Mouse (Mus musculus): Measurements from ENCODE around the gene Gm49776. TPM values are rescaled to one million over a fixed set of nuclear protein-coding genes. Genes with fewer than 3 reads are reported as not detected.

The Gm49776 gene
- total RNA-seq, 2 experiments from 2014 or later: 0.79 TPM; not detected in 1

- DNase-seq (ENCODE audit: extremely low spot score in 1 of 2, low spot score in 1 of 2): peak in 1 of 2 experiments; percentile 67
Observed at GRCm38 (mm10) chr16:18234671-18235388, 23.3 kb downstream of the Gm49776 start, which contains the start of gene Zdhhc8. TSS of gene Zdhhc8 (minus strand) at chr16:18235136.

GRCm38 (mm10) chr16:18233919-18234670 is 24.0 kb downstream of the Gm49776 start:
- DNase-seq (ENCODE audit: extremely low spot score in 1 of 2, low spot score in 1 of 2): no peak

- no peak for DNase-seq (ENCODE audit: extremely low spot score in 1 of 2, low spot score in 1 of 2)
Observed at GRCm38 (mm10) chr16:18233451-18233850, 24.7 kb downstream of the Gm49776 start.

- no peak for DNase-seq (ENCODE audit: extremely low spot score in 1 of 2, low spot score in 1 of 2)
Observed at GRCm38 (mm10) chr16:18231451-18231850, 26.7 kb downstream of the Gm49776 start.

- no peak for DNase-seq (ENCODE audit: extremely low spot score in 1 of 2, low spot score in 1 of 2)
Observed at GRCm38 (mm10) chr16:18231047-18231446, 27.1 kb downstream of the Gm49776 start.

GRCm38 (mm10) chr16:18230617-18231016 is 27.5 kb downstream of the Gm49776 start:
- DNase-seq (ENCODE audit: extremely low spot score in 1 of 2, low spot score in 1 of 2): no peak

GRCm38 (mm10) chr16:18229622-18230021 is 28.5 kb downstream of the Gm49776 start:
- peak in 1 of 2 experiments; percentile 67 for DNase-seq (ENCODE audit: extremely low spot score in 1 of 2, low spot score in 1 of 2)

GRCm38 (mm10) chr16:18228856-18229255 is 29.3 kb downstream of the Gm49776 start:
- DNase-seq (ENCODE audit: extremely low spot score in 1 of 2, low spot score in 1 of 2): no peak

GRCm38 (mm10) chr16:18227897-18228422 is 30.2 kb downstream of the Gm49776 start:
- DNase-seq (ENCODE audit: extremely low spot score in 1 of 2, low spot score in 1 of 2): no peak

- no peak for DNase-seq (ENCODE audit: extremely low spot score in 1 of 2, low spot score in 1 of 2)
Observed at GRCm38 (mm10) chr16:18227187-18227586, 30.9 kb downstream of the Gm49776 start.

- DNase-seq (ENCODE audit: extremely low spot score in 1 of 2, low spot score in 1 of 2): no peak
Observed at GRCm38 (mm10) chr16:18222188-18222587, 35.9 kb downstream of the Gm49776 start.

- no peak for DNase-seq (ENCODE audit: extremely low spot score in 1 of 2, low spot score in 1 of 2)
Observed at GRCm38 (mm10) chr16:18221543-18221898, 36.6 kb downstream of the Gm49776 start.

GRCm38 (mm10) chr16:18220856-18221542 is 37.1 kb downstream of the Gm49776 start:
- no peak for DNase-seq (ENCODE audit: extremely low spot score in 1 of 2, low spot score in 1 of 2)

GRCm38 (mm10) chr16:18220001-18220400 is 38.1 kb downstream of the Gm49776 start:
- no peak for DNase-seq (ENCODE audit: extremely low spot score in 1 of 2, low spot score in 1 of 2)

- DNase-seq (ENCODE audit: extremely low spot score in 1 of 2, low spot score in 1 of 2): no peak
Observed at GRCm38 (mm10) chr16:18218580-18218996, 39.5 kb downstream of the Gm49776 start.

GRCm38 (mm10) chr16:18217579-18217978 is 40.5 kb downstream of the Gm49776 start, which contains the start of gene Ccdc188:
TSS of gene Ccdc188 (plus strand) at chr16:18217879.
- DNase-seq (ENCODE audit: extremely low spot score in 1 of 2, low spot score in 1 of 2): no peak

GRCm38 (mm10) chr16:18214858-18215257 is 43.3 kb downstream of the Gm49776 start:
- DNase-seq (ENCODE audit: extremely low spot score in 1 of 2, low spot score in 1 of 2): no peak

GRCm38 (mm10) chr16:18213689-18214088 is 44.4 kb downstream of the Gm49776 start:
- peak in 1 of 2 experiments; percentile 53 for DNase-seq (ENCODE audit: extremely low spot score in 1 of 2, low spot score in 1 of 2)

- peak; percentile 93 to 100 for DNase-seq (ENCODE audit: extremely low spot score in 1 of 2, low spot score in 1 of 2)
Observed at GRCm38 (mm10) chr16:18211417-18212171, 46.5 kb downstream of the Gm49776 start.
